Mouse (Mus musculus) CH12F3 (cell line): ENCODE data around the gene Tlk2.
"Not testable (repeated sequence)": the region's sequence is repeated elsewhere in the genome, so short reads cannot be mapped to it uniquely, and the experiment has no call there.

Experiments
- in situ Hi-C: fragments of 300-500 bp; cut with MboI; formaldehyde crosslinking; loops from 2 replicates; pipeline ENCODE4 v1.14.3; 2020; ENCODE audit warnings: low sequenced_read_pairs

The Tlk2 gene

GRCm38 (mm10) chr11:105178516-105178915 is at the start of gene Tlk2:
Gene Tlk2, plus strand, starts transcription at chr11:105178807.
- in situ Hi-C loops, result no loop called here

GRCm38 (mm10) chr11:105135692-105136091 is 42.9 kb upstream of the Tlk2 start:
- in situ Hi-C loops, result no loop called here

GRCm38 (mm10) chr11:105137255-105137654 is 41.4 kb upstream of the Tlk2 start:
- in situ Hi-C loops, result not testable (repeated sequence)

- in situ Hi-C loops, result not testable (repeated sequence)
Observed at GRCm38 (mm10) chr11:105140512-105140911, 38.1 kb upstream of the Tlk2 start.

GRCm38 (mm10) chr11:105141115-105141514 is 37.5 kb upstream of the Tlk2 start:
- in situ Hi-C loops, result no loop called here

GRCm38 (mm10) chr11:105143564-105143963 is 35.0 kb upstream of the Tlk2 start:
- in situ Hi-C loops, result no loop called here

GRCm38 (mm10) chr11:105144084-105144483 is 34.5 kb upstream of the Tlk2 start:
- in situ Hi-C loops, result no loop called here

- in situ Hi-C loops, result no loop called here
Observed at GRCm38 (mm10) chr11:105144508-105145210, 33.9 kb upstream of the Tlk2 start.

- in situ Hi-C loops, result no loop called here
Observed at GRCm38 (mm10) chr11:105145211-105145610, 33.4 kb upstream of the Tlk2 start.

- in situ Hi-C loops, result no loop called here
Observed at GRCm38 (mm10) chr11:105146593-105146992, 32.0 kb upstream of the Tlk2 start, which contains the start of gene Gm10842. Gene Gm10842, plus strand, starts transcription at chr11:105146893.

- in situ Hi-C loops, result no loop called here
Observed at GRCm38 (mm10) chr11:105149353-105149752, 29.3 kb upstream of the Tlk2 start.

- in situ Hi-C loops, result no loop called here
Observed at GRCm38 (mm10) chr11:105149766-105150165, 28.8 kb upstream of the Tlk2 start.

- in situ Hi-C loops, result no loop called here
Observed at GRCm38 (mm10) chr11:105150691-105151090, 27.9 kb upstream of the Tlk2 start.

GRCm38 (mm10) chr11:105151226-105152016 is 27.2 kb upstream of the Tlk2 start:
- in situ Hi-C loops, result no loop called here

- in situ Hi-C loops, result no loop called here
Observed at GRCm38 (mm10) chr11:105152017-105152300, 26.6 kb upstream of the Tlk2 start.

GRCm38 (mm10) chr11:105152357-105152899 is 26.2 kb upstream of the Tlk2 start:
- in situ Hi-C loops, result no loop called here

- in situ Hi-C loops, result no loop called here
Observed at GRCm38 (mm10) chr11:105153068-105153833, 25.4 kb upstream of the Tlk2 start.

GRCm38 (mm10) chr11:105155915-105156314 is 22.7 kb upstream of the Tlk2 start:
- in situ Hi-C loops, result no loop called here

- in situ Hi-C loops, result no loop called here
Observed at GRCm38 (mm10) chr11:105156748-105157267, 21.8 kb upstream of the Tlk2 start.

GRCm38 (mm10) chr11:105158047-105158446 is 20.6 kb upstream of the Tlk2 start:
- in situ Hi-C loops, result no loop called here
